Mouse (Mus musculus): Measurements from ENCODE around the gene Ugt1a7c.
"Not testable (repeated sequence)": the region's sequence is repeated elsewhere in the genome, so short reads cannot be mapped to it uniquely, and the experiment has no call there.

DNA sequence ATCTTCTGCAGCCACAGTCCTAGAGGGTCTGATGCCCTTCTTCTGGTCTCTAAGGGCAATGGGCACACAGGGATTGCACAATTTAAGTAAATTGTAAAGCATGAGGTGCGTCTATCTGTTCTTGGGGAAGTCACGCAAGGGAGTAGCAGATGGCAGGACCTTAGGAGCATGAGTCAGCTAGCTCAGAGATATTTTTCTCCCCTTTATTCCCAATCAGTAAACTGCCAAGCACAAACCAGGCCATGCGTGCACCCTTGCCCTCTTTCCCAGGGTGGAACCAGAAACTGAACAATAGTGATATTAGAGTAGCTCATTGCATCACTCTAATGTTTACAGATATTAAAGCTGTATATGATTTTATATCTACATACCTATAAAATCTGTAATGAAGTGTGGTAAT is 3.7 kb downstream of the Ugt1a7c start:
- not testable (repeated sequence) for TF ChIP-seq CTCF (conservative IDR thresholded peaks at IDR 0.05; ENCODE audit: insufficient read depth, insufficient read length, low read depth, low read length); POLR2A (IDR thresholded peaks at IDR 0.05; ENCODE audit: low read depth, low read length)
